Mouse (Mus musculus): ENCODE measurements around the gene Zswim3.
A peak's percentile ranks its signal among the peaks of the same experiment; 100 is the strongest.

Gene Zswim3

GRCm38 (mm10) chr2:164804533-164805331, at the start of gene Zswim3, which contains the start of gene Acot8:
Gene Zswim3 (plus strand): TSS chr2:164805098.
Gene Acot8 (minus strand): TSS chr2:164804882.
- peak; percentile 99 for DNase-seq (ENCODE audit: low read depth, low spot score)

GRCm38 (mm10) chr2:164757841-164758240, 47.1 kb upstream of the Zswim3 start:
- DNase-seq (ENCODE audit: low read depth, low spot score), result no peak

GRCm38 (mm10) chr2:164758692-164759091, 46.2 kb upstream of the Zswim3 start:
- DNase-seq (ENCODE audit: low read depth, low spot score), result no peak

- DNase-seq (ENCODE audit: low read depth, low spot score), result no peak
These were observed 44.7 kb upstream of the Zswim3 start for GRCm38 (mm10) chr2:164760059-164760833.

- DNase-seq (ENCODE audit: low read depth, low spot score), result no peak
These were observed 43.4 kb upstream of the Zswim3 start for GRCm38 (mm10) chr2:164761502-164761901.

- DNase-seq (ENCODE audit: low read depth, low spot score), result no peak
These were observed 42.9 kb upstream of the Zswim3 start for GRCm38 (mm10) chr2:164761971-164762370.

- no peak for DNase-seq (ENCODE audit: low read depth, low spot score)
These were observed 42.3 kb upstream of the Zswim3 start for GRCm38 (mm10) chr2:164762593-164762992.

GRCm38 (mm10) chr2:164765841-164766240, 39.1 kb upstream of the Zswim3 start:
- no peak for DNase-seq (ENCODE audit: low read depth, low spot score)

GRCm38 (mm10) chr2:164767812-164768540, 36.9 kb upstream of the Zswim3 start:
- no peak for DNase-seq (ENCODE audit: low read depth, low spot score)

GRCm38 (mm10) chr2:164769258-164770037, 35.5 kb upstream of the Zswim3 start, which contains the start of gene Ube2c:
Gene Ube2c (plus strand): TSS chr2:164769898.
- peak; percentile 98 for DNase-seq (ENCODE audit: low read depth, low spot score)

GRCm38 (mm10) chr2:164770279-164770678, 34.6 kb upstream of the Zswim3 start:
- no peak for DNase-seq (ENCODE audit: low read depth, low spot score)

GRCm38 (mm10) chr2:164771123-164771522, 33.8 kb upstream of the Zswim3 start:
- DNase-seq (ENCODE audit: low read depth, low spot score), result no peak

- no peak for DNase-seq (ENCODE audit: low read depth, low spot score)
These were observed 31.5 kb upstream of the Zswim3 start for GRCm38 (mm10) chr2:164773229-164773988.

- no peak for DNase-seq (ENCODE audit: low read depth, low spot score)
These were observed 30.9 kb upstream of the Zswim3 start for GRCm38 (mm10) chr2:164773989-164774364.

GRCm38 (mm10) chr2:164776130-164776529, 28.8 kb upstream of the Zswim3 start:
- DNase-seq (ENCODE audit: low read depth, low spot score), result no peak

GRCm38 (mm10) chr2:164776801-164777200, 28.1 kb upstream of the Zswim3 start:
- DNase-seq (ENCODE audit: low read depth, low spot score), result no peak

GRCm38 (mm10) chr2:164777246-164778014, 27.5 kb upstream of the Zswim3 start:
- DNase-seq (ENCODE audit: low read depth, low spot score), result no peak

- no peak for DNase-seq (ENCODE audit: low read depth, low spot score)
These were observed 26.9 kb upstream of the Zswim3 start for GRCm38 (mm10) chr2:164778015-164778287.

GRCm38 (mm10) chr2:164778809-164779208, 26.1 kb upstream of the Zswim3 start:
- DNase-seq (ENCODE audit: low read depth, low spot score), result no peak

All from mesoderm, embryonic 11.5 days (tissue).